Mouse (Mus musculus) induced T-regulatory cell, adult 2 months (primary cell): Measurements from ENCODE around the gene Hcfc2.

Source experiments
- DNase-seq: peaks from one replicate; pipeline ENCODE4 v3.0.0-alpha.2; 2012; ENCODE audit warnings: low read depth

Hcfc2 gene

DNA sequence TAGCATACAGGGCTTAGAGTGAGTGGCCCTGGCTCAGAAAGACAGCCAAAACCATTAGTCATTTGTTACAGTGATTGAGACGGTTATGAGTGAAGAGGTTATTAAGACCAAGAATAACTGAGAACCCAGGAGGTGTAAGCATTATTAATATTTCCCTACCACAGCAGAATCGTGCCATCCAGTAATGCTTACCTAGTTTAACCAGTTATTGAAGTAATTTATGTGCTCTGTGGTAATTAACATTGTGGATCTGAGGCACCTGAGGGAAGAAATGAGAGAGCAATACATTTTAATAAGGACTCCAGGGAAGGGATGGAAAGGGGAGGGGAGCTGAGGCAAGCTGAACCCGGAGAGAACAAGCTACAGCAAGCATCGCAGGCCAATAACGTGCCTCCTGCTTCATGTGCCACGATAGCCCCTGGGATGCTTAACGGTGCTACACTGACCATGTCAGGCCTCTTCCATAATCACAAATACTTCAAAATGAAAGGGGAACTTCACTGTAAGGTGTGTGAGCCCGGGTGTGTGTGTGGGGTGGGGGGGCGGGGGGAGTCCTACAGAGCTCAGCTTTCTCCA is 75.7 kb downstream of the Hcfc2 start:
- no peak for DNase-seq

DNA sequence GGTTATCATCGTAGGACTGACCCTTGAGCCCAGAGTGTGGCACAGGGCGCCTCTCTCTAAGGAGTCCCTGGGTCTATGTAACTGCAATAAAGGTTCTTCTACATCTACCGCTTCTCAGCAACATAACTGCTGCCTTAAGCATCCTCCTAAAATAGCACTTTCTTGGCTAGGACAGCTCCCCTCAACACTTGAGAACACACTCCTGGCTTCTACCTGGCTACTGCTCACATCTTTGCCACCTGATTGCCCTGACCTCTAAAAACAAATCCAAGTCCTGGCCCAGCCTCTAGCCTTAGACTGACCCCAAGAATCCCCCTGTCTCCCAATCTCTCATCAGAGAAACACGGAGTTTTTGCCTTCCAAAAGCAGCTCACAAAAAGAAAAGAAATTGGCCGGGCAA is 78.9 kb downstream of the Hcfc2 start:
- DNase-seq = no peak

DNA sequence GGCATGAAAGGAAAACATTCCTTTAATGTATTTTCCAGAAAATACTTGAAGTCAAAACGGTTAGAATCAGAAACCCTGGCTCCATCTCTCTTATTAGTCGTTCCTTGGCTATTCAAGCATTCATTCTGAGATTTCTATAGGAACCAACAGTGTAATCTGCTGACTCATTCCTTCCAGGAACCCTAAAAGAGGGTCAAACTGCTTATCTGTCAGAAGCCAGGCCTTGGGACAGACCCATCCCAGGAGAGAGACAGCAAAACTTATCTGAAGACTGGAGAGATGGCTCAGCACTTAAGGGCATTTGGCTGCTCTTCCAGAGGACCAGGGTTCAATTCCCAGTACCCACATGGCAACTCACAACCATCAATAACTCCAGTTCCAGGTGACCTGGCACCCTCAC is 81.1 kb downstream of the Hcfc2 start:
- DNase-seq = no peak

DNA sequence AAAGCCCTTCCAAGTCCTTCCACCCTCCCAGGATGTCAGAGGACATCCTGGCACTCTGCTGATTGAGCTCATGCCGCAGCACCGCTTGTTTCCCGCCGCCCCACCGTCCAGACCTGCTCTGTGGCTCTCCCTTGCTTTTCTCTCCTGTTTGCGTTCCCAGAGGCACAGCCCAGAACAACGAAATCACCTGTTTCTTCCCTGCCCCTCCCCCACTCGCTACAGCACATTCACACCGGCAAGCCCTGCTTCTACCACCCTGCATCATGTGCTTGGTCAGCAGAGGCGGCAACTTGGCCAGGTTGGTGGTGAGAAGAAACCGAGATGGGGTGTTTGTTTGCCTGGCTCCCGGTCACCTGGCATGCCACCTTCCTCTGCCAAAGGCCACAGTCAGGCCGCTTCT is 81.9 kb downstream of the Hcfc2 start:
- DNase-seq = peak; percentile 41

DNA sequence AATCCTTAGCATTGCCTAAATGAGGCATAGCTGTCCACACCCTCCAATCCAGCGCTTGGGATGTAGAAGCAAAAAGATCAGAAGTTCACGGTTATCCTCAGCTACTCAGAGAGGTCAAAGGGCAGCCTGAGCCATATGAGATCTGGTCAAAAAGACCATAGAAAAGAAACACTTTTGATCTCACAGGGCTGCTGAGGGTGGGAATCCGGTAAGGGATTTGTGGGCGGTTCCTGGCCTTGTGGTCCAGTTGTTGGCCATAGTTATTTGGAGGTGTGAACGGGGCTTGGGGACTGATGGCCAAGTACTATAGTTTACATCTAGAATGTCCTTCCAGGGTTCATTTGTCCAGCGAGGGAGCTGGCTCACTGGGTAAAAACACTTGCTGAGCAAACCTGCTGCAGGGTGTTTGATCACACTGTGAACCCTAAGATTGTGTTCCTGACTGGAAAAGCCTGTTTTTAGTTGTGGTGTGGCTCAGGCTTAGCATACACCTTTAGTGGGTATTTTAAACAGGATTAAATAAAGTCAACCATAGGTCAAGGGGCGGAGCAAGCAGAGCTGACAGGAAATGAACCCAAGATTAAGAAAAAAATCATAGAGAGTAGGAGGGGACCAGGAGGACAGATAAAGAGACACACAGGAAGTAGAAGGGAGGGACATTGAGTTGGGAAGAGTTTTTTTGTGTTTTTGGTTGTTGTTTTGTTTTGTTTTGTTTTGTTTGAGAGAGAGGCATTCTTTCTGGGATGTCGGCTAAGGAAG is 83.0 kb downstream of the Hcfc2 start:
- peak; percentile 73 for DNase-seq

DNA sequence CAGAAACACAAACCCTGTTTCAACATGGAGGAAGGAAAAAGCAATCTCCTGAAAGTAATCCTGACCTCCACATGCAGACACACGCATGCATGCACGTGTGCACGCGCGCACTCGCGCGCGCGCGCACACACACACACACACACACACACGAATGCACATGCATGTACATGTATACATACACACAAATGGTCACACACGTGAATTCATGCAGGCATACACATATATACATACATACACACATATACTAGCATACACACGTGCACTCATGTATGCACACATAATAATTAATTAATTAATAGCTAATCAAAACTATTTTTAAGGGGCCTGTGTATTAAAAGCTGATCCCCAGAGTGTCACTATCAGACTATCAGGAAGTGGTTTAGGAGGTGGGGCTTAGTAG is 83.9 kb downstream of the Hcfc2 start:
- DNase-seq = no peak

DNA sequence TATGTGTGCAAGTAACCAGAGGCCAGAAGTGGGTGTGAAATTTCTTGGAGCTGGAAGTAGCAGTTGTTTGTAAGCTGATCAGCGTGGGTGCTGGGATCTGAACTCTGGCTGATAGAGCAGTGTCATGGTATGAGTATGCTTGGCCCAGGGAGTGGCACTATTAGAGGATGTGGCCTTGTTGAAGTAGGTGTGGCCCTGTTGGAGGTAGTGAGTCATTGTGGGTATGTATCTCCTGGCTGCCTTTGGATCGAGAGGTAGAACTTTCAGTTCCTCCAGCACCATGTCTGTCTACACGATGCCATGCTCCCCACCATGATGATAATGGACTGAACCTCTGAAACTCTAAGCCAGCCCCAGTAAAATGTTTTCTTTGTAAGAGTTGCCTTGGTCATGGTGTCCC is 84.4 kb downstream of the Hcfc2 start:
- peak; percentile 77 for DNase-seq

DNA sequence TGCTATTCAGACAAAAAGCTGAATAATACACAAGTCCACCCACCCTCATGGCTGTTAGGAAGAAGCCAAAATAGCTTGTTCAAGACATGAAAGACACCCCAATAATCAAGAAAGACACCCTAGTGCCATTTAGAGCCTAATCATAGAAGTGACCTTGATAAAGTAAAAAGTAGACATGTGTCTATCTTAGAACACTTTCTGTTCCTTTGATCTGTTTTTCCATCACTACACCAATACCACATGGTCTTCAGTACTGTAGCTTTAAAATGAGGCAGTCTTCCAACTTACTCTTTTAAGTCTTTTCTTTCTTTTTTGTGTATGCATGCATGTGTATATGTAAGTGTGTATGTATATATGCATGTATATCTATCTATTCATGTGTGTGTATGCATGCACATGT is 84.9 kb downstream of the Hcfc2 start:
- DNase-seq = peak; percentile 46

DNA sequence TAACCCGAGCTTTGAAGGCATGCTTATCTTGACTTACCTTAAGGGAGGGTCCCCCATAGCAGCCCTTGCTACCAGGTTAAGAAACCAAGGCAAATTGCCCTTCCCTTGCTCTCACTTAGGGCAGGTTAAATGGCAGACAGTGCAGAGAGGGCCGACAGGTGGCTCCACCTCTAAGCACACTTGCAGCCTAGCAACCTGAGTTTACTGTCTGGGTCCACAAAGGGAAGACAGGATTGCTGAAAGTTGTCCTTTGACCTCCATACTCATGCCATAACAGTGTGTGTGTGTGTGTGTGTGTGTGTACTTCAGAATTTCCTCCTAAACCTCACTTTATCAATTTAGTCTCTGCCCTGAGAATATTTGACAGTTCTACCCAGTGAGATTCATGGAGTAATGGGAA is 86.5 kb downstream of the Hcfc2 start:
- no peak for DNase-seq

DNA sequence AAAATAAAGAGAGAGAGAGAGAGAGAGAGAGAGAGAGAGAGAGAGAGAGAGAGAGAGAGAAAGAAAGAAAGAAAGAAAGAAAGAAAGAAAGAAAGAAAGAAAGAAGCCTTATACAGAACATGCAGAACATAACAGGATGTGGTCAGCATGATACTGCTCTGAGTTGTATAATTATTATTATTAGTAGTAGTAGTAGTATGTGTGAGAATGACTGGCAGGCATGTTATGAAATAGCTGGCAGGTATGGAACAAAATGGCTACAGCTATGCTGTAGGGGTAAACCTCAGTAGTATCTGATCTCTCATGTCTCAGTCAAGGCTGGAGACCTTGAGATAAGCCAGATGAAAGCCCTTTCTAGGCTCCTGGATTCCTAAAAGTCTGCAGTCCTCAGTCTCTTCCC is 93.2 kb downstream of the Hcfc2 start:
- peak; percentile 24 for DNase-seq

DNA sequence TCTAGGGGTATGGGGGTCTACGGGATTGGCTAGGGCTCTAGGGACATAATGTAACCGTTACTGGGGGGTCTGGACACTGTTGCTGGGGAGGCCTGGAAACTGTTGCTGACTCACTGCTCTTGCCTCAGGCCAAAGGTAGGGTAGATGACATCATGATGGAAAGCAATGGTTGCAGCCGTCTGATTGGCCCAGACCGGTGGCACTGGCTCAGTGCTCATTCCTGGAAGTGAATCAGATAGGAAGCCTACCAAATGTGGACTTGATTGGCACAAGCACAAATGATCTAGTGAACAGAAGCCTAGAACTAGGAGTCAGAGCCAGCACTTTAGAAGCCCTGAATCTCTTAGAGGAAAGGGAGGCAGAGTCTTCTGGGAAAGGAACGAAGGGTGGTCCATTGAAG is 94.5 kb downstream of the Hcfc2 start:
- DNase-seq = no peak

DNA sequence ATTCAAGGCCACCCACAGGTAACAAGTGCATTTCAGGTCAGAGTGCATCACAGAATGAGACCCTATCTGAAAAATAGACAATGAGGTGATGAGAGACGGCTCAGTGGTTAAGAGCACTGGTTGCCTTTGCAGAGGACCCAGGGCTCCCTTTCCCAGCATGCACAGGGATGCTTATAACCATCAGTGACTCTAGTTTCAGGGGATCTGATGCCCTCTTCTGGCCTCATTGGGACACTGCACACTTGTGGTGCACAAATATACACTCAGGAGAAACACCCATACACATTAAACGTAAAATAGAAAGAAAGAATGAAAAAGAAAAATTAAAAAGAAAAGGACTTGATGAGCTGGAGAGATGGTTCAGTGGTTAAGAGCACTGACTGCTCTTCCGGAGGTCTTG is 95.8 kb downstream of the Hcfc2 start:
- DNase-seq = peak; percentile 26
